ENCODE assay signal across 18 mouse cellular contexts in genomic region chr9:102755591-102756270, GRCm38 (mm10). TPM values are rescaled to one million over a fixed set of nuclear protein-coding genes. Genes with fewer than 3 reads are reported as not detected.
DNase-seq lines count a peak whose midpoint lies in the region; ATAC-seq and TF ChIP-seq lines count a peak whose summit lies in the region.
"Had no signal": no experiment of that assay in that cellular context is flagged by ENCODE, and none has a peak within 500 bp of the region (broad histone marks: within the 10 kb centered on the region; RNA-seq: fewer than 3 reads in every experiment).

No protein-coding gene starts in this region.

- no peak for DNase-seq in forebrain, embryonic 10.5 days (ENCODE audit: extremely low spot score, low spot score)
- DNase-seq in intestine, embryonic 14.5 days (ENCODE audit: low spot score) = no peak
- peak; percentile 58 for DNase-seq in 3T3-L1 (ENCODE audit: low read depth, low spot score)
- no peak for DNase-seq in right cerebral cortex, postnatal 10 days (ENCODE audit: low spot score in 2 of 2)
- DNase-seq: cerebellum, adult 18-20 months; cerebellum, postnatal 36 days; kidney, adult 18-20 months; kidney, postnatal 14 days; retina, postnatal 1 day had no signal

- no peaks in the 10 kb centered on the region for H3K36me3 ChIP-seq in forebrain, embryonic 10.5 days (replicated peaks)
- no peaks in the 10 kb centered on the region for H3K36me3 ChIP-seq in forebrain, embryonic 12.5 days (replicated peaks)
- no peaks in the 10 kb centered on the region for H3K36me3 ChIP-seq in intestine, embryonic 14.5 days (ENCODE audit: control insufficient read depth, insufficient read depth, low read length)
- H3K36me3 ChIP-seq in intestine, postnatal 0 days (ENCODE audit: control insufficient read depth, insufficient read depth) = no peaks in the 10 kb centered on the region
- no peaks in the 10 kb centered on the region for H3K36me3 ChIP-seq in intestine, embryonic 15.5 days
- no peaks in the 10 kb centered on the region for H3K36me3 ChIP-seq in forebrain, embryonic 16.5 days (ENCODE audit: control insufficient read depth, insufficient read depth)
- H3K36me3 ChIP-seq: hindbrain, embryonic 13.5 days; limb, embryonic 13.5 days; liver, embryonic 15.5 days; midbrain, embryonic 13.5 days had no signal

- no peak overlapping the region for H3K9ac ChIP-seq in forebrain, embryonic 12.5 days
- H3K9ac ChIP-seq in intestine, embryonic 14.5 days (ENCODE audit: low read length) = no peak overlapping the region
- H3K9ac ChIP-seq in intestine, postnatal 0 days (ENCODE audit: low read depth, low read length) = no peak overlapping the region
- H3K9ac ChIP-seq in intestine, embryonic 15.5 days = no peak overlapping the region
- no peak overlapping the region for H3K9ac ChIP-seq in forebrain, embryonic 16.5 days (replicated peaks; ENCODE audit: low read depth, low read length)
- H3K9ac ChIP-seq: hindbrain, embryonic 13.5 days; limb, embryonic 13.5 days; liver, embryonic 15.5 days; midbrain, embryonic 13.5 days had no signal

- H3K4me3 ChIP-seq in forebrain, embryonic 10.5 days = no peak overlapping the region
- H3K4me3 ChIP-seq in forebrain, embryonic 12.5 days (replicated peaks) = no peak overlapping the region
- H3K4me3 ChIP-seq in intestine, embryonic 14.5 days (ENCODE audit: low read depth, low read length) = no peak overlapping the region
- H3K4me3 ChIP-seq in intestine, postnatal 0 days (ENCODE audit: low read depth, low read length) = no peak overlapping the region
- no peak overlapping the region for H3K4me3 ChIP-seq in intestine, embryonic 15.5 days (replicated peaks)
- no peak overlapping the region for H3K4me3 ChIP-seq in forebrain, embryonic 16.5 days (replicated peaks; ENCODE audit: low read length)
- H3K4me3 ChIP-seq: hindbrain, embryonic 13.5 days; limb, embryonic 13.5 days; liver, embryonic 15.5 days; midbrain, embryonic 13.5 days had no signal

- no peak for TF ChIP-seq CTCF in intestine, postnatal 0 days (IDR thresholded peaks at IDR 0.05; ENCODE audit: low read depth)

- H3K9me3 ChIP-seq in forebrain, embryonic 10.5 days = no peaks in the 10 kb centered on the region
- H3K9me3 ChIP-seq in forebrain, embryonic 12.5 days = no peaks in the 10 kb centered on the region
- H3K9me3 ChIP-seq in intestine, embryonic 14.5 days (ENCODE audit: control insufficient read depth, low read length) = no peaks in the 10 kb centered on the region
- H3K9me3 ChIP-seq in intestine, postnatal 0 days (ENCODE audit: control insufficient read depth) = no peaks in the 10 kb centered on the region
- H3K9me3 ChIP-seq in intestine, embryonic 15.5 days = no peaks in the 10 kb centered on the region
- no peaks in the 10 kb centered on the region for H3K9me3 ChIP-seq in forebrain, embryonic 16.5 days (ENCODE audit: control insufficient read depth, low read length)
- H3K9me3 ChIP-seq: hindbrain, embryonic 13.5 days; limb, embryonic 13.5 days; liver, embryonic 15.5 days; midbrain, embryonic 13.5 days had no signal

- H3K4me2 ChIP-seq in forebrain, embryonic 12.5 days = no peak overlapping the region
- no peak overlapping the region for H3K4me2 ChIP-seq in intestine, embryonic 14.5 days (ENCODE audit: low read length)
- H3K4me2 ChIP-seq in intestine, postnatal 0 days (replicated peaks; ENCODE audit: low read depth) = no peak overlapping the region
- no peak overlapping the region for H3K4me2 ChIP-seq in intestine, embryonic 15.5 days (replicated peaks)
- no peak overlapping the region for H3K4me2 ChIP-seq in forebrain, embryonic 16.5 days (ENCODE audit: low read length)
- H3K4me2 ChIP-seq: hindbrain, embryonic 13.5 days; limb, embryonic 13.5 days; liver, embryonic 15.5 days; midbrain, embryonic 13.5 days had no signal

- peak overlapping the region; percentile 33; the same call in 1 of the 2 replicates for H3K27ac ChIP-seq in forebrain, embryonic 10.5 days
- H3K27ac ChIP-seq in forebrain, embryonic 12.5 days = no peak overlapping the region
- peak overlapping the region; percentile 73 for H3K27ac ChIP-seq in intestine, embryonic 14.5 days (ENCODE audit: low read depth)
- no peak overlapping the region for H3K27ac ChIP-seq in intestine, postnatal 0 days (ENCODE audit: low read depth, low read length)
- 0 out of 2 replicates have a peak overlapping the region, but pooled peaks have one; percentile 40 for H3K27ac ChIP-seq in intestine, embryonic 15.5 days
- no peak overlapping the region for H3K27ac ChIP-seq in forebrain, embryonic 16.5 days (ENCODE audit: low read length)
- H3K27ac ChIP-seq: hindbrain, embryonic 13.5 days; limb, embryonic 13.5 days; liver, embryonic 15.5 days; macrophage; midbrain, embryonic 13.5 days had no signal

- peaks cover 28% of the 10 kb centered on the region for H3K4me1 ChIP-seq in forebrain, embryonic 10.5 days
- H3K4me1 ChIP-seq in forebrain, embryonic 12.5 days = peaks cover 9% of the 10 kb centered on the region; the same call in 1 of the 2 replicates
- H3K4me1 ChIP-seq in intestine, embryonic 14.5 days (replicated peaks; ENCODE audit: control insufficient read depth, insufficient read depth, low read length) = peaks cover 33% of the 10 kb centered on the region
- H3K4me1 ChIP-seq in intestine, postnatal 0 days (replicated peaks; ENCODE audit: control insufficient read depth, insufficient read depth, low read length) = no peaks in the 10 kb centered on the region
- H3K4me1 ChIP-seq in intestine, embryonic 15.5 days (replicated peaks) = peaks cover 26% of the 10 kb centered on the region
- no peaks in the 10 kb centered on the region for H3K4me1 ChIP-seq in forebrain, embryonic 16.5 days (replicated peaks; ENCODE audit: control insufficient read depth, insufficient read depth, low read length)
- H3K4me1 ChIP-seq: liver, embryonic 15.5 days; midbrain, embryonic 13.5 days had no signal

- no peak for ATAC-seq in forebrain, embryonic 12.5 days (ENCODE audit: low FRiP score)
- no peak for ATAC-seq in intestine, embryonic 14.5 days (replicated peaks; ENCODE audit: low FRiP score, low TSS enrichment, low read depth)
- no peak for ATAC-seq in intestine, postnatal 0 days
- no peak for ATAC-seq in intestine, embryonic 15.5 days
- no peak for ATAC-seq in forebrain, embryonic 16.5 days
- ATAC-seq: midbrain, embryonic 13.5 days had no signal

- WGBS in forebrain, embryonic 10.5 days = 69% methylated on average over 9 of the region's 9 CpGs
- 66% methylated on average over 9 of the region's 9 CpGs for WGBS in forebrain, embryonic 12.5 days
- WGBS in intestine, embryonic 14.5 days = 65% methylated on average over 9 of the region's 9 CpGs
- 59% methylated on average over 9 of the region's 9 CpGs for WGBS in intestine, postnatal 0 days
- WGBS in intestine, embryonic 15.5 days = 59% methylated on average over 9 of the region's 9 CpGs
- WGBS in forebrain, embryonic 16.5 days = 83% methylated on average over 9 of the region's 9 CpGs

- no peaks in the 10 kb centered on the region for H3K27me3 ChIP-seq in forebrain, embryonic 10.5 days (ENCODE audit: poor library complexity, severe bottlenecking)
- H3K27me3 ChIP-seq in forebrain, embryonic 12.5 days = no peaks in the 10 kb centered on the region
- H3K27me3 ChIP-seq in intestine, embryonic 14.5 days (replicated peaks; ENCODE audit: control insufficient read depth, insufficient read depth, low read length) = no peaks in the 10 kb centered on the region
- no peaks in the 10 kb centered on the region for H3K27me3 ChIP-seq in intestine, postnatal 0 days (replicated peaks; ENCODE audit: control insufficient read depth, insufficient read depth, low read length)
- no peaks in the 10 kb centered on the region for H3K27me3 ChIP-seq in intestine, embryonic 15.5 days (replicated peaks)
- no peaks in the 10 kb centered on the region for H3K27me3 ChIP-seq in forebrain, embryonic 16.5 days (replicated peaks; ENCODE audit: control insufficient read depth, insufficient read depth, low read length)
- H3K27me3 ChIP-seq: hindbrain, embryonic 13.5 days; limb, embryonic 13.5 days; liver, embryonic 15.5 days; midbrain, embryonic 13.5 days had no signal

RNA-seq across cellular contexts. Expression of gene Amotl2, which starts 39.3 kb away (rescaled TPM):
- polyA plus RNA-seq in forebrain, embryonic 10.5 days (2016; fragmentation: Nextera tagmentation; extraction: Ambion mirVana) = 49.9 and 51.9 TPM in 2 replicates
- polyA plus RNA-seq in forebrain, embryonic 12.5 days (2016; fragmentation: Nextera tagmentation; extraction: Ambion mirVana) = 82.4 TPM in 2 replicates
- polyA plus RNA-seq in intestine, embryonic 14.5 days (2014; fragmentation: Nextera tagmentation; extraction: Ambion mirVana) = 29.3 and 33.6 TPM in 2 replicates
- polyA plus RNA-seq in intestine, postnatal 0 days (2015; fragmentation: Nextera tagmentation; extraction: Ambion mirVana) = 12.4 and 13.4 TPM in 2 replicates
- polyA plus RNA-seq in intestine, embryonic 15.5 days (2015; fragmentation: Nextera tagmentation; extraction: Ambion mirVana) = 31.8 and 32.9 TPM in 2 replicates
- polyA plus RNA-seq in forebrain, embryonic 16.5 days (2015; fragmentation: Nextera tagmentation; extraction: Ambion mirVana) = 53.4 and 62.5 TPM in 2 replicates

Comparison
In these comparisons a context has a peak if more than half of its experiments do, and no peak if none do; other contexts are left out.
1. H3K27ac ChIP-seq: peak in forebrain, embryonic 10.5 days (single experiment), intestine, embryonic 14.5 days (single experiment) and intestine, embryonic 15.5 days (single experiment); none in forebrain, embryonic 12.5 days (single experiment), intestine, postnatal 0 days (single experiment) and forebrain, embryonic 16.5 days (single experiment).